Mouse (Mus musculus) lung, embryonic 14.5 days (tissue): ENCODE results near the gene Fat4. TPM values are rescaled to one million over a fixed set of nuclear protein-coding genes. Genes with fewer than 3 reads are reported as not detected.
A peak's percentile ranks its signal among the peaks of the same experiment; 100 is the strongest.

Experiments
- ATAC-seq: fragments of 200-750 bp; cut with Nextera tagmentation; 2 replicates; pipeline ENCODE4 v1.8.0; 2017; ENCODE audit warnings: mild to moderate bottlenecking, moderate TSS enrichment, moderate library complexity; ENCODE audit not compliant: insufficient read depth
- DNase-seq: peaks from one replicate; pipeline ENCODE4 v3.0.0-alpha.2; 2015
- H3K27ac ChIP-seq: fragments of 300-500 bp; sonication (generic); 2 replicates; pipeline ENCODE4 v1.5.1; 2014; ENCODE audit warnings: low read depth, mild to moderate bottlenecking, moderate library complexity
- H3K27me3 ChIP-seq: fragments of 300-500 bp; sonication (generic); 2 replicates; pipeline ENCODE4 v1.6.1; 2014; ENCODE audit warnings: low read length, control low read depth; ENCODE audit not compliant: insufficient read depth
- H3K36me3 ChIP-seq: fragments of 300-500 bp; sonication (generic); 2 replicates; pipeline ENCODE4 v1.6.1; 2014; ENCODE audit warnings: control low read depth; ENCODE audit not compliant: insufficient read depth
- H3K4me1 ChIP-seq: fragments of 300-500 bp; sonication (generic); 2 replicates; pipeline ENCODE4 v1.6.1; 2014; ENCODE audit warnings: antibody characterized with exemption, control low read depth; ENCODE audit not compliant: insufficient read depth
- H3K4me2 ChIP-seq: fragments of 300-500 bp; sonication (generic); 2 replicates; pipeline ENCODE4 v1.6.1; 2014; ENCODE audit warnings: mild to moderate bottlenecking
- H3K4me3 ChIP-seq: fragments of 300-500 bp; sonication (generic); 2 replicates; pipeline ENCODE4 v1.5.1; 2014; ENCODE audit warnings: low read depth, low read length
- H3K9ac ChIP-seq: fragments of 300-500 bp; sonication (generic); 2 replicates; pipeline ENCODE4 v1.6.1; 2014
- H3K9me3 ChIP-seq: fragments of 300-500 bp; sonication (generic); 2 replicates; pipeline ENCODE4 v1.6.1; 2016; ENCODE audit warnings: low read depth, low read length, control low read depth
- CTCF ChIP-seq: IDR thresholded peaks from 2 replicates; pipeline ENCODE4 v1.5.1; 2016; ENCODE audit warnings: antibody characterized with exemption, low read depth
- WGBS: fragments of 180-500 bp; shearing (Covaris S2); extraction: QIAGEN DNeasy Blood & Tissue Kit; methylation state at CpG from one replicate; pipeline ENCODE4 v1.1.7; 2014; 5-methylcytosine and 5-hydroxymethylcytosine counted together
- polyA plus RNA-seq: library from polyadenylated mRNA; unstranded; fragments of >200 nt; fragmentation: Nextera tagmentation; extraction: Ambion mirVana; gene quantifications from 2 replicates; pipeline ENCODE4 v1.2.1, GENCODE M21; 2014

Gene Fat4
- polyA plus RNA-seq, 1 experiment from 2014 or later: 9.3 TPM

- Histone ChIP-seq H3K27me3 (no peaks in the 10 kb centered on the region), H3K9me3 (no peaks in the 10 kb centered on the region), H3K4me1 (peaks cover 8% of the 10 kb centered on the region; the same call in 1 of the 2 replicates), H3K9ac (no peak overlapping the region), H3K36me3 (no peaks in the 10 kb centered on the region), H3K4me3 (no peak overlapping the region), H3K4me2 (no peak overlapping the region), H3K27ac (no peak overlapping the region)
- DNase-seq (peak; percentile 39), ATAC-seq (no peak)
- 68% methylated on average over 2 of the region's 2 CpGs for whole genome bisulfite sequencing
- TF ChIP-seq CTCF: no peak
Measured at GRCm38 (mm10) chr3:38918926-38919325, 32.2 kb downstream of the Fat4 start.

GRCm38 (mm10) chr3:38921031-38921430 is 34.3 kb downstream of the Fat4 start:
- H3K9me3 ChIP-seq: no peaks in the 10 kb centered on the region
- no peak overlapping the region for H3K9ac ChIP-seq
- no peak overlapping the region for H3K4me2 ChIP-seq
- H3K27ac ChIP-seq: no peak overlapping the region
- H3K27me3 ChIP-seq: no peaks in the 10 kb centered on the region
- 54% methylated on average over 2 of the region's 2 CpGs for WGBS
- H3K36me3 ChIP-seq: no peaks in the 10 kb centered on the region
- ATAC-seq (no peak), DNase-seq (peak; percentile 82)
- no peak for TF ChIP-seq CTCF
- no peak overlapping the region for H3K4me3 ChIP-seq
- H3K4me1 ChIP-seq: peaks cover 8% of the 10 kb centered on the region; the same call in 1 of the 2 replicates

- peak overlapping the region; percentile 66 for H3K27ac ChIP-seq
Measured at GRCm38 (mm10) chr3:38923251-38923686, 36.5 kb downstream of the Fat4 start.

GRCm38 (mm10) chr3:38928076-38928686 is 41.4 kb downstream of the Fat4 start:
- no peak overlapping the region for H3K4me3 ChIP-seq
- TF ChIP-seq CTCF: no peak
- H3K4me1 ChIP-seq: peaks cover 6% of the 10 kb centered on the region; the same call in 1 of the 2 replicates
- no peaks in the 10 kb centered on the region for H3K36me3 ChIP-seq
- peak; percentile 76 for DNase-seq
- H3K9ac ChIP-seq: no peak overlapping the region
- no peak for ATAC-seq
- peak overlapping the region; percentile 3; the same call in 1 of the 2 replicates for H3K4me2 ChIP-seq
- no peaks in the 10 kb centered on the region for H3K9me3 ChIP-seq
- H3K27ac ChIP-seq: peak overlapping the region; percentile 6; the same call in 1 of the 2 replicates
- no peaks in the 10 kb centered on the region for H3K27me3 ChIP-seq
- WGBS: 29% methylated on average over 4 of the region's 4 CpGs

More at GRCm38 (mm10) chr3:38923251-38923686, 36.5 kb downstream of the Fat4 start:
- TF ChIP-seq CTCF: no peak
- Histone ChIP-seq H3K36me3 (no peaks in the 10 kb centered on the region), H3K4me2 (no peak overlapping the region), H3K9ac (no peak overlapping the region), H3K4me1 (peaks cover 13% of the 10 kb centered on the region; the same call in 1 of the 2 replicates), H3K9me3 (no peaks in the 10 kb centered on the region), H3K4me3 (no peak overlapping the region), H3K27me3 (no peaks in the 10 kb centered on the region)
- 29% methylated on average over 7 of the region's 7 CpGs for WGBS
- DNase-seq: peak; percentile 75
- peak; percentile 80 for ATAC-seq

- H3K4me3 ChIP-seq: no peak overlapping the region
- DNase-seq: peak; percentile 72
- 0 out of 2 replicates have a peak, but pooled peaks cover 5% of the 10 kb centered on the region for H3K4me1 ChIP-seq
Measured at GRCm38 (mm10) chr3:38928751-38929150, 42.0 kb downstream of the Fat4 start.

GRCm38 (mm10) chr3:38934780-38935179 is 48.0 kb downstream of the Fat4 start:
- H3K9ac ChIP-seq: no peak overlapping the region
- no peaks in the 10 kb centered on the region for H3K4me1 ChIP-seq
- ATAC-seq (peak; percentile 59), DNase-seq (peak; percentile 76)
- H3K27ac ChIP-seq: peak overlapping the region; percentile 46; the same call in 1 of the 2 replicates
- TF ChIP-seq CTCF: no peak
- H3K4me2 ChIP-seq: no peak overlapping the region
- H3K9me3 ChIP-seq: no peaks in the 10 kb centered on the region
- H3K36me3 ChIP-seq: no peaks in the 10 kb centered on the region
- 41% methylated on average over 7 of the region's 7 CpGs for WGBS
- no peaks in the 10 kb centered on the region for H3K27me3 ChIP-seq
- H3K4me3 ChIP-seq: no peak overlapping the region

More at GRCm38 (mm10) chr3:38928751-38929150, 42.0 kb downstream of the Fat4 start:
- H3K27me3 ChIP-seq: no peaks in the 10 kb centered on the region
- no peak overlapping the region for H3K4me2 ChIP-seq
- no peak overlapping the region for H3K9ac ChIP-seq
- H3K36me3 ChIP-seq: no peaks in the 10 kb centered on the region
- no peak for TF ChIP-seq CTCF
- no peak overlapping the region for H3K27ac ChIP-seq
- WGBS: 32% methylated on average over 3 of the region's 3 CpGs
- ATAC-seq: peak; percentile 35; the same call in 1 of the 2 replicates
- H3K9me3 ChIP-seq: no peaks in the 10 kb centered on the region

- Histone ChIP-seq H3K4me3 (no peak overlapping the region), H3K27me3 (no peaks in the 10 kb centered on the region), H3K9ac (no peak overlapping the region), H3K4me2 (no peak overlapping the region), H3K4me1 (no peaks in the 10 kb centered on the region), H3K36me3 (no peaks in the 10 kb centered on the region), H3K27ac (no peak overlapping the region), H3K9me3 (no peaks in the 10 kb centered on the region)
- no peak for TF ChIP-seq CTCF
- no peak for ATAC-seq
- no peak for DNase-seq
- 75% methylated on average over 7 of the region's 7 CpGs for WGBS
Measured at GRCm38 (mm10) chr3:38936485-38936884, 49.7 kb downstream of the Fat4 start.
